Comparison of ENCODE assay signal across 9 mouse cellular contexts in the genomic region with DNA sequence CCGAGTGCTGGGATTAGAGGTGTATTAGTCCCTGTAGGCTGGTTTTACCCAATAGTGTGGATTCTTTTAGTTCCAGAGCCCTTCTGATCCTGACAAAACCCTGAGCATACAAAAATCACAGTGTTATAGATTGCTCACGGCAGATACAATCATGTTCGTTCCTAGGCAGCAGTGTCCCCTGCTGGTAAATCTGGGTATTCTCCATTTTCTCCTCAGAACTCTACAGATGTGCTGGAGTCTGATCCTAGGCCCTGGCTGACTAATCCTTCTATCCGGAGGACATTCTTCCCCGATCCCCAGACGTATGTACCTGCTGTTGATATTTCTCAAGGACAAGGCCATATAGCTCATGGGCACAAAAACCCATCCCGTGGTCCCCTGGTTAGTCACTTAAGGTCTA. TPM values are rescaled to one million over a fixed set of nuclear protein-coding genes. Genes with fewer than 3 reads are reported as not detected.
DNase-seq lines count a peak whose midpoint lies in the region; ATAC-seq lines count a peak whose summit lies in the region.
"Had no signal": no experiment of that assay in that cellular context is flagged by ENCODE, and none has a peak within 500 bp of the region (broad histone marks: within the 10 kb centered on the region; RNA-seq: fewer than 3 reads in every experiment).

No protein-coding gene starts in this region.

- H3K27me3 ChIP-seq in intestine, embryonic 14.5 days (replicated peaks; ENCODE audit: control insufficient read depth, insufficient read depth, low read length) = no peaks in the 10 kb centered on the region
- no peaks in the 10 kb centered on the region for H3K27me3 ChIP-seq in intestine, embryonic 15.5 days (replicated peaks)

- H3K4me1 ChIP-seq in intestine, embryonic 14.5 days (replicated peaks; ENCODE audit: control insufficient read depth, insufficient read depth, low read length) = no peaks in the 10 kb centered on the region
- no peaks in the 10 kb centered on the region for H3K4me1 ChIP-seq in intestine, embryonic 15.5 days (replicated peaks)

- no peak overlapping the region for H3K4me3 ChIP-seq in intestine, embryonic 14.5 days (ENCODE audit: low read depth, low read length)
- H3K4me3 ChIP-seq in intestine, embryonic 15.5 days (replicated peaks) = no peak overlapping the region

- H3K4me2 ChIP-seq in intestine, embryonic 14.5 days (ENCODE audit: low read length) = no peak overlapping the region
- H3K4me2 ChIP-seq in intestine, embryonic 15.5 days (replicated peaks) = no peak overlapping the region

- 72% methylated on average over 7 of the region's 7 CpGs for WGBS in intestine, embryonic 14.5 days
- WGBS in intestine, embryonic 15.5 days = 73% methylated on average over 7 of the region's 7 CpGs

- DNase-seq in adrenal gland, adult 2 months = peak; percentile 34
- DNase-seq in adrenal gland, postnatal 25 days = no peak
- DNase-seq in intestine, embryonic 14.5 days (ENCODE audit: low spot score) = no peak
- DNase-seq in CD4-positive helper T cell, adult 2 months (ENCODE audit: low read depth, low spot score) = peak; percentile 45
- DNase-seq in fibroblast of lung, adult 2 months (ENCODE audit: low read depth) = peak; percentile 36
- peak; percentile 30 for DNase-seq in lung, postnatal 25 days (ENCODE audit: low spot score)
- no peak for DNase-seq in gastrocnemius, adult 8-10 months (ENCODE audit: low spot score in 2 of 2)

- no peak overlapping the region for H3K27ac ChIP-seq in intestine, embryonic 14.5 days (ENCODE audit: low read depth)
- no peak overlapping the region for H3K27ac ChIP-seq in intestine, embryonic 15.5 days

- H3K36me3 ChIP-seq in intestine, embryonic 14.5 days (ENCODE audit: control insufficient read depth, insufficient read depth, low read length) = peaks cover 93% of the 10 kb centered on the region
- peaks cover 46% of the 10 kb centered on the region for H3K36me3 ChIP-seq in intestine, embryonic 15.5 days

- no peaks in the 10 kb centered on the region for H3K9me3 ChIP-seq in intestine, embryonic 14.5 days (ENCODE audit: control insufficient read depth, low read length)
- no peaks in the 10 kb centered on the region for H3K9me3 ChIP-seq in intestine, embryonic 15.5 days

- no peak overlapping the region for H3K9ac ChIP-seq in intestine, embryonic 14.5 days (ENCODE audit: low read length)
- H3K9ac ChIP-seq in intestine, embryonic 15.5 days = no peak overlapping the region

- 0 out of 2 replicates have a peak, but pooled peaks have one; percentile 45 for ATAC-seq in intestine, embryonic 14.5 days (replicated peaks; ENCODE audit: low FRiP score, low TSS enrichment, low read depth)
- no peak for ATAC-seq in intestine, embryonic 15.5 days

RNA-seq across cellular contexts. Expression of gene Trpc2, which starts 4.4 kb away (rescaled TPM):
- total RNA-seq in adrenal gland, adult 2 months (2021) = under 1 TPM in 1 of 2 experiments, not detected in 1; 0.35 TPM
- polyA plus RNA-seq in adrenal gland, adult 2 months (2012; rRNA removed) = not detected in 2 replicates
- total RNA-seq in adrenal gland, postnatal 25 days (2021) = 0.67 TPM in 1 of 2 replicates, not detected in the other
- not detected in 2 replicates for polyA plus RNA-seq in intestine, embryonic 14.5 days (2014; fragmentation: Nextera tagmentation; extraction: Ambion mirVana)
- not detected in 2 replicates for polyA plus RNA-seq in intestine, embryonic 15.5 days (2015; fragmentation: Nextera tagmentation; extraction: Ambion mirVana)
- total RNA-seq in gastrocnemius, adult 8-10 months (2022) = under 1 TPM in 2 of 4 experiments, not detected in 2; 0.21 to 0.56 TPM

RNA-seq across cellular contexts. Expression of gene Xntrpc, which starts 13.0 kb away (rescaled TPM):
- total RNA-seq in adrenal gland, adult 2 months (2021) = under 1 TPM; 0.63 to 0.79 TPM
- 2.4 and 2.5 TPM in 2 replicates for polyA plus RNA-seq in adrenal gland, adult 2 months (2012; rRNA removed)
- total RNA-seq in adrenal gland, postnatal 25 days (2021) = 0.33 and 1.9 TPM in 2 replicates
- 1.1 and 1.5 TPM in 2 replicates for polyA plus RNA-seq in intestine, embryonic 14.5 days (2014; fragmentation: Nextera tagmentation; extraction: Ambion mirVana)
- 0.75 and 1.0 TPM in 2 replicates for polyA plus RNA-seq in intestine, embryonic 15.5 days (2015; fragmentation: Nextera tagmentation; extraction: Ambion mirVana)
- 1 to 10 TPM in 1 of 4 experiments, under 1 TPM in 3; 0.22 to 1.1 (median 0.76) TPM for total RNA-seq in gastrocnemius, adult 8-10 months (2022)

RNA-seq across cellular contexts. Expression of gene Xndc1, which starts 13.2 kb away (rescaled TPM):
- 10 to 100 TPM; 11.8 to 12.0 TPM for total RNA-seq in adrenal gland, adult 2 months (2021)
- polyA plus RNA-seq in adrenal gland, adult 2 months (2012; rRNA removed) = 22.3 and 29.9 TPM in 2 replicates
- 18.0 and 19.9 TPM in 2 replicates for total RNA-seq in adrenal gland, postnatal 25 days (2021)
- 22.7 and 25.8 TPM in 2 replicates for polyA plus RNA-seq in intestine, embryonic 14.5 days (2014; fragmentation: Nextera tagmentation; extraction: Ambion mirVana)
- 22.9 and 24.3 TPM in 2 replicates for polyA plus RNA-seq in intestine, embryonic 15.5 days (2015; fragmentation: Nextera tagmentation; extraction: Ambion mirVana)
- total RNA-seq in gastrocnemius, adult 8-10 months (2022) = 1 to 10 TPM; 2.9 to 6.4 (median 3.2) TPM

RNA-seq across cellular contexts. Expression of gene Rnf121, which starts 13.2 kb away (rescaled TPM):
- total RNA-seq in adrenal gland, adult 2 months (2021) = 10 to 100 TPM; 28.5 to 36.9 TPM
- polyA plus RNA-seq in adrenal gland, adult 2 months (2012; rRNA removed) = 12.3 and 12.8 TPM in 2 replicates
- total RNA-seq in adrenal gland, postnatal 25 days (2021) = 28.5 and 34.7 TPM in 2 replicates
- 29.3 and 31.7 TPM in 2 replicates for polyA plus RNA-seq in intestine, embryonic 14.5 days (2014; fragmentation: Nextera tagmentation; extraction: Ambion mirVana)
- polyA plus RNA-seq in intestine, embryonic 15.5 days (2015; fragmentation: Nextera tagmentation; extraction: Ambion mirVana) = 28.0 and 30.3 TPM in 2 replicates
- total RNA-seq in gastrocnemius, adult 8-10 months (2022) = 10 to 100 TPM; 25.1 to 29.6 (median 27.5) TPM

RNA-seq across cellular contexts. Expression of gene Art1, which starts 23.0 kb away (rescaled TPM):
- not detected for total RNA-seq in adrenal gland, adult 2 months (2021)
- 0.28 TPM in 1 of 2 replicates, not detected in the other for polyA plus RNA-seq in adrenal gland, adult 2 months (2012; rRNA removed)
- not detected in 2 replicates for total RNA-seq in adrenal gland, postnatal 25 days (2021)
- 0.49 and 0.90 TPM in 2 replicates for polyA plus RNA-seq in intestine, embryonic 14.5 days (2014; fragmentation: Nextera tagmentation; extraction: Ambion mirVana)
- polyA plus RNA-seq in intestine, embryonic 15.5 days (2015; fragmentation: Nextera tagmentation; extraction: Ambion mirVana) = 0.34 and 0.59 TPM in 2 replicates
- total RNA-seq in gastrocnemius, adult 8-10 months (2022) = 100 to 1,000 TPM; 502 to 604 (median 539) TPM
- total RNA-seq: layer of hippocampus, adult 18-20 months had no signal

Comparison
In these comparisons a context has a peak if more than half of its experiments do, and no peak if none do; other contexts are left out.
1. DNase-seq: peak in adrenal gland, adult 2 months (single experiment), CD4-positive helper T cell, adult 2 months (single experiment), fibroblast of lung, adult 2 months (single experiment) and lung, postnatal 25 days (single experiment); none in adrenal gland, postnatal 25 days (single experiment), intestine, embryonic 14.5 days (single experiment) and gastrocnemius, adult 8-10 months (0 of 2).